Mouse (Mus musculus) olfactory bulb, adult 2 months (tissue): Measurements from ENCODE around the gene Vps37d.

Source experiments
- CTCF ChIP-seq: fragments of 200-500 bp; IDR thresholded peaks from 2 replicates; pipeline ENCODE4 v1.5.1; 2012; ENCODE audit warnings: low read depth, mild to moderate bottlenecking, low read length, moderate library complexity; ENCODE audit not compliant: insufficient read depth
- POLR2A ChIP-seq: fragments of 200-500 bp; IDR thresholded peaks from 2 replicates; pipeline ENCODE4 v1.6.1; 2012; ENCODE audit warnings: mild to moderate bottlenecking, low read depth, low read length, moderate library complexity; ENCODE audit not compliant: insufficient read depth

- TF ChIP-seq CTCF (no peak), POLR2A (no peak)
These were observed 52.2 kb downstream of the Vps37d start for GRCm38 (mm10) chr5:135025899-135026298.
